Mouse (Mus musculus) fibroblast of lung, adult 2 months (primary cell): ENCODE measurements around the gene Ak2.

Source experiments
- DNase-seq: peaks from one replicate; pipeline ENCODE4 v3.0.0-alpha.2; 2011; ENCODE audit warnings: low read depth

Gene Ak2

DNA sequence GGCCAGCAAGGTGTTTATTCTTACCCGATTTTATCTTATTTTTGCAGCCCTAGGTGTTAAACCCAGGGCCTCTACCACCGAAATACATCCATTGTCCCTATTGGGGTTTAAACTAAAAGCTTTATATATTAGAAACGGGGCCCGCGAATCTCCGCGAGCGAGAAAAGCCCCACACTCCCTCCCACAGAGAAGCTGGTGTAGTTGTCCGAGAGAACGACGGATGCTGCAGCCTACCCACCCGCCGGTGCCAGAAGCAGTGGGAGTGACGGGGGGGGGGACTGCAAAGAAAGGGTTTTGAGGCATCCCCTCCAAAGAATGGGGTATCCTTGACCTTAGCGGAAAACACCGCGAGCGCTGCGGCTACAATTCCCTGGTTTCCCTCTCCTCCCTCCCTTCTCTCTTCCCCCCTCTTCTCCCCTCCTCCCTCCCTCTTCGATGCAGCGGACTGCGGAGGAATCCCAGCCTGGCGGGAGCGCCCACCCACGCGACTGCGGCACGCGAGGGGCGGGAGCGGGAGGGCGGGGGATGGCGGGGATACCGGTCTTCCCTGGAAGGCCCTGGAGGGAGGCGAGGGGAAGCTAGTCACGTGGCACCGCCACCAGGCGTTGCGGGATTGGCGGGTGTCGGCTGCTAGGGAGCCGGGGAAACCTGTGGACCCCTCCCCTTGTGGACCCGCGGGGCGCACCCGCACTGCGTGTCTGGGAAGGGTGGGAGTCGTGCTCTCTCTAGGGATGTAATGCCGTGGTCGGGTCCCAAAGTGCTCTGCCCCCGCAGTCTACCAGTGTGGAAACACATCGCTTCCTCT lies 56.9 kb downstream of the Ak2 start:
- no peak for DNase-seq

DNA sequence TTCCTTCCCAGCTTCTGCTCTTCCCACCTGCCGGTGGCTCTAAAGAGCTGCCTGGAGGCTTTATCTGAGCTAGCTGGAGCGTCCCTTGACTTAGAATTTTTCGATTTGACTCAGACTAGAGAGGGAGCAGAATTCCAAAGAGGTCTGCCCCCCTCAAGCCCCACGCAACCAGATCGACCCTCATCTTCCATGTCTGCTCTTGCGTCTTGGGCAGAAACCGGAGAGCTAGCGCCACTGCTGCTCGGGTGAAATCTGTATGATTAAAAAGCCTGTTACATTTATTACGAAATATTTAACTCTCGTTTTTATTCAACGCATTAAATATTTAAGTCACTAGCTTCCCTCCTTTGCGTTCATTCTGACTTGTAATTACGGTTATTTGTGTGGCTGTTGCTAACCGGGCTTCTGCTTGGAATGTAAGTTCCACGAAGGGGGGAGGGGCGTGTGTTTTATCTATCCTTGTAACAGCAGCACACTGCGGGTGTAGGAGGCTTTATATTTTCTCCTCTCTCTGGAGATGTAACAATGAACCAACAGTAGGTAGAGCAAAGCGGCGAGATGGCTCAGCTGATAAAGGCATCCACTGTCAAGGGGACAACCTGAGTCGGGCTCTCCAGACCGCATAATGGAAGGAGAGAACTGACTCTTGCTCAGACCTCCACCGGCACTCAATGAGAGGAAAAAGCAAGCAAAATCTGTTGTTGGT lies 57.7 kb downstream of the Ak2 start:
- no peak for DNase-seq

DNA sequence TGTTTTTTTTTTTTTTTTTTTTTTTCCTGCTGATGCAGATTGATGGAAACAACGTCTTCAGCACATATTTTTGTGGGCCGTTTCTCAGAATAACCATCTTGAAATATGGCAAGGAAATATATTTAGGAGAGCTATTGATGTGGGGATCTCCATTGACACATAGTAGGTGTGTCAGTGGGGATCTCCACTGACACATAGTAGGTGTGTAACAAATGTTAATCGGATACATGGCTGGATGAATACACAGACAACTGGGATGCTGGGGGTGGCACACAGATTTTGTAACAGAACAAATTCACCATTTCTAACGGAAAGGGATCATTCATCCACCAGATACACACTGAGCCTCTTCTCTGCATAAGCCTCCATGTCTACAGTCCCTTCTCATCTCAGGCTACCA lies 58.6 kb downstream of the Ak2 start:
- DNase-seq, result no peak

DNA sequence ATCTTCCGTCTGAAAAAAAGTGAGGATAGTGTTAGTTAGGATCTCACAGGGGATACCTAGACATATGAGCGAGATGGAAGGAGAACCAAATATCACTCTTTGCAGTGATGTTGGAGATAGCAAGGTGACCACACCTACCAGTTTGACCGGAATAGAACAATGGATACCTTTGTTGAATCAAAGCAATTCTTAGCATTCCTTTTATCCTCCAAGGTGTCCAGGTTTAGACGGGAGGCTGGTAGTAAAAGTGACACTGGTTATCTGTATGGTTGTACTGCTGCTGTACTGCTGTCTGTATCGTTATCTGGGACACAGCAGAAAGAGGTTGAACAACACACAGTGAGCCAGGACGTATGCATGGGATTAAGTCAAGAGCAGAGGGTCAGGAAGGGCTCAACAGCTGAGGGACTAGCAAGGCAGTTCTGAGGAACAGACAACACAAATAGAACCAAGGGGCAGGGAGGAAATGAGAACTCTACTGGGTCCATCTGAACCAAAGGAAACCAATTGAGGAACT lies 59.2 kb downstream of the Ak2 start:
- DNase-seq, result no peak

DNA sequence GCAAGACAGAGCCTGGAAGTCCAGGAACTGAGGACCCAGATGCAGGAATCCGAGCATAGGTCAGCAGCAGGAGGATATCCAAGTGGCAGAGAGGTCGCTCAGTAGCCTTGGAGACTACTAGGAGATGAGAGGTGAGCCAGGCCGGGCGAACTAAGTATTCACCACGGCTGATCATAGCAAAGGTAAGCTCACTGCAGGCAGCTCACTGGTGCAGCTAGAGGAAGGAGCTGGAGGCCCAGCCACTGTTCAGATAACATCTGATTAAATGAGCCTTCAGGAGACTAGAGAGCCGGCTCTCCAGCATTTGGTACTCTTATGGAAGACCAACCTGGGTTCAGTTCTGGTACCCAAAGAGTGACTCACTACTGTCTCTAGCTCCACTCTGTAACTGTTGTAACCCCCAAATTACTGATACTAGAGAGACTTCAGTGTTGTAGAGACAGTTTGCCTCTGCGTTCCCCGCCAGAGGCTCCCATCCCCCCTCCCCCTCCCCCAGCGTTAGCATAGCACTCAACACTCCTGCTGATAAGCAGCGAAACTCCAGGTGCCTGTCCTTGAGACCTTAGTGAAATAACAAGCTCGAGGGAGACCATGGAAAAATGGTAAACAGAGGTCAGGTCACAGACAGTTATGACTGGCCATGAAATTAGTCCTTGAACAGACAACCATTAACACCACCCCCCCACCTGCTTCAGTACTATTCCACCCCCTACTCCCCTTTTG lies 59.9 kb downstream of the Ak2 start:
- no peak for DNase-seq

DNA sequence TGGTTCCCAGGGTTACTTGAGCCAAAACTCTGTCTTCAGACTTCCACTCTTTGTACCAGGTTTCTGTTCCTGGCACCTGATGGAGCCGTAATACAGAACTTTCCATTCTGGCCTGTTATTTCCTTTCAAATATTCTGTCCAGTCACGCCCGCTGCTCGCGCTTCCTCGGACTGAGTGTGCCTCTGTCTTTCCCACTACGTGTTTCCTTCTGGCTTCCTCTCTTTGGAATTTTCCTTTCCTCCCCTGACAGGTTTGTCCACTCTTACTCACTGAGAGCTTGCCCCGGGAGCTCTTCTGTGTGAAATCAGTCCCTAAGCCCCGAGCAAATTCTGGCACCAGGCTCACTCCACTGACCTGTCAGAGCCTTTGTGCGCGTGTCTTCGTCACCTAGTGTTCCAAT lies 63.0 kb downstream of the Ak2 start:
- no peak for DNase-seq

DNA sequence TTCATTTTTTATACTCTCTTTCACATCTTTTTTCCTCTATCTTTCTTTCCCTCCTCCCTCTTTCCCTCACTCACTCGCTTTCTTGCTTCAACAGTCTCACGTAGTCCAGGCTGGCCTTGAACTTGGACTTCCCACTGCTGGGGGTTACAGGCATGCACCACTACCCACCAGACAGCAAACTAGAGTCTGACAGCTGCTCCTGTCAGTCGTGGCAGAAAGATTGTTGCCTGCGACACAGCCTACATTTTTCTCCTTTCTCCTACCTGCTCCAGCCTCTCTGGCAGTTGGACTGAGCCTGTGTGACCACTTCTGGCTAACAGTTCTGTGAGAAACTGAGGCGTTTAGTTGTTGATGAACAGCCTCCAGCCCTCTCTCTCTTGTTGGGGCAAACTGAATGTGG lies 63.8 kb downstream of the Ak2 start:
- DNase-seq, result no peak

DNA sequence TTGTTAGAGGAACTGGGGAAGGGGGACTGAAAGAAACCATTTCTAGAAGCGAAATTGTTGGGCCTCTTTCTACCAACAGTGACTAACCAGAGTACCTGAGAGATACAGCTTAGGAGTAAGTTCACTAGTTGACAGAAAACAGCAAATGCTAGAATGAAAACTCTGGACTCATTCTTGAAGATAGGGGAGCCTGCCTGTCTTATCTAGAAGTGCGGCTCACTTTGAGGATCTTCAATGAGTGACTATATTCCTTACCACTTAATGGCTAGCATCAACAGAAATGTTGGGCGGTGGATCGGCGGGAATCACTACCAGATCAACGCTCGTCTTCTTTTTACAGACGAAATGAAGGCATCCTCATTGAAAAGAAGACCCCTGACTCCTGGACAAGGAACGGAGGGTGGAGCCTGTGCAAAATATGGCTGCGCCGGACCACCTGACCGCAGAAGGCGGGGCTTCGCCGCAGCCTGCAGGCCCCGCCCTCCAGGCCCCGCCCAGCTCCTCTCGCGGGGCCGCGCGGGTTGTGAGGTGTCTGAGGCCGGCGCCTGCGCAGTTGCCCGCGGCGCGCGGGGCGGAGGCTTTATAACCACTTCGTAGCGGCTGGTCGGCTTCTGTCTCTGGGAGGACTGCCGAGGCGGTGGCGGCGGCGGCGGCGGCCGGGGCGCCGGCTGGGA lies 65.9 kb downstream of the Ak2 start:
- DNase-seq, result peak; percentile 80

DNA sequence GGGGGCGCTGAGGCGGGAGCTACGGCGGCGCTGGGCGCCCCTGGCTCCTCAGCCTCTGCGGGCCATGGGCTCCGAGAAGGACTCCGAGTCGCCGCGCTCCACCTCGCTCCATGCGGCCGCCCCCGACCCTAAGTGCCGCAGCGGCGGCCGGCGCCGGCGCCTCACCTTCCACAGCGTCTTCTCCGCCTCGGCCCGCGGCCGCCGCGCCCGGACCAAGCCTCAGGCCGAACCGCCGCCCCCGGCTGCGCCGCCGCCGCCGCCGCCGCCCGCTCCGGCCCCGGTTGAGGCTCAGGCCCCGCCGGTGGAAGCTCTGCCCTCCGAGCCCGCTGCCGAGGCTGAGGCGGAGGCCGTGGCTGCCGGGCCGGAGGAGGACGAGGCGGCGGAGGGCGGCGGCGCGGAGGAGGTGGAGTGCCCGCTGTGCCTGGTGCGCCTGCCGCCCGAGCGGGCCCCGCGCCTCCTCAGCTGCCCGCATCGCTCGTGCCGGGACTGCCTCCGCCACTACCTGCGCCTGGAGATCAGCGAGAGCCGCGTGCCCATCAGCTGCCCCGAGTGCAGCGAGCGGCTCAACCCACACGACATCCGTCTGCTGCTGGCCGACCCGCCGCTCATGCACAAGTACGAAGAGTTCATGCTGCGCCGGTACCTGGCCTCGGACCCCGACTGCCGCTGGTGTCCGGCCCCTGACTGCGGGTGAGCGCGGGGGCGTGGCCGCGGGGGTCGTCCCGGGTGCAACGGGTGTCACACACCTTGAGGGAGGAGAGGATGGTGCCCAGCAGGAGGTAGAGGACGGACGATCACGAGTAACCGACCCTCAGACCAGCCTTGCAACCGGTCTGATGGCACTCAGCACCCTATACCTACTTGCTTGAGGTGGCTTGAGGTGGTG lies 66.7 kb downstream of the Ak2 start, which contains the start of gene Rnf19b:
Gene Rnf19b, plus strand, starts transcription at position 65 of the 886 bp plus-strand sequence.
- no peak for DNase-seq

DNA sequence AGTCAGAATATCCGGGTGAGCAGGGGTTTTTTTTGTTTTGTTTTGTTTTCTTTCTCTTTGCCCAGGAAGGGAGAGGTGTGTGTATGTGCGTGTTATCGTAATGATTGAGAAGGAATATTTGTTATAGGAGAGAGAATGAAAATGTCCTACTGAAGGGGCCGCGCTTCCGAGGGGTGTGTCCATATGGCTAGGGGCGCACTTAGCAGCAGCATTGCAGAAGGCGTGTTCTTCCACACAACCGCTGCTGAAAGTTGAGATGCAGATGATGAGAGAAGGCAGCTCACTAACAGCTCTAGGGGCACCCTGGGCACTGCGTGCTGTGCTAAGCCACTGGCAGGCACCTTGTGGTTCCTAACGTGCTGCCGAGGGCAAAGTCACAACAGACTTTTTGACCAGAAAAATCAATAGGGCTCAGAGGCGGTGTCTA lies 67.4 kb downstream of the Ak2 start:
- DNase-seq, result no peak

DNA sequence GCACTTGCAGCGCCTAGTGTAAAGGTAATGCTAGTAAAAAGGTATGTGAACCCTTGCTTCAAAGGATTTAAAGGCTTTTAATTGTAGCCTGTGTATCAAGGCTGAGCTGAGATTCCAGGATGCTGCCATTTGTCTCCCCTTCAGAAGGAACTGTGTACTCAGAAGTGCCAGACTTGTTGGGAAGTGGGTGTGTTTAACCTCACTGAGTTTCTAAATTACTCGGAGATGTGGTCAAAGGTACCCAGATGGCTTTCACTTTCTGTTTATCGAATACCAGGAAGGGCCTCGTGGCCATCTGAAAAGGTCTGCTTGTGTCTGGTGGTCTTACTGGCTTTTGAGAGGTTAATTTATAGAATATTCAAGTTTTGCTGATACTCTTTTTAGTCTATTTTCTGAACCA lies 68.2 kb downstream of the Ak2 start:
- no peak for DNase-seq
